Mouse (Mus musculus) ES-Bruce4 (cell line): ENCODE data around the gene Syn2. TPM values are rescaled to one million over a fixed set of nuclear protein-coding genes. Genes with fewer than 3 reads are reported as not detected.

Source experiments
- H3K27ac ChIP-seq: 2 replicates; pipeline ENCODE4 v1.5.1; 2012; ENCODE audit warnings: low read length, inconsistent platforms; ENCODE audit not compliant: insufficient read depth
- H3K27me3 ChIP-seq: 2 replicates; pipeline ENCODE4 v1.6.1; 2012; ENCODE audit warnings: mild to moderate bottlenecking, low read length, inconsistent platforms; ENCODE audit not compliant: control insufficient read depth, poor library complexity, insufficient read depth, severe bottlenecking
- H3K36me3 ChIP-seq: 2 replicates; pipeline ENCODE4 v1.6.1; 2012; ENCODE audit warnings: inconsistent platforms, mild to moderate bottlenecking, low read length, moderate library complexity; ENCODE audit not compliant: control insufficient read depth, poor library complexity, insufficient read depth, severe bottlenecking
- H3K4me1 ChIP-seq: one replicate; pipeline ENCODE4 v1.8.1; 2011; ENCODE audit warnings: low read length; ENCODE audit not compliant: control insufficient read depth, insufficient read depth
- H3K4me3 ChIP-seq: 2 replicates; pipeline ENCODE4 v1.5.1; 2011; ENCODE audit warnings: low read depth, mild to moderate bottlenecking, low read length
- H3K9ac ChIP-seq: 2 replicates; pipeline ENCODE4 v1.6.1; 2012; ENCODE audit warnings: low read depth, mild to moderate bottlenecking, inconsistent platforms; ENCODE audit not compliant: poor library complexity, severe bottlenecking
- H3K9me3 ChIP-seq: replicated peaks from 2 replicates; pipeline ENCODE4 v1.6.1; 2012; ENCODE audit warnings: mild to moderate bottlenecking, low read length, inconsistent platforms; ENCODE audit not compliant: control insufficient read depth, poor library complexity, insufficient read depth, severe bottlenecking
- CTCF ChIP-seq: IDR thresholded peaks from one replicate; pipeline ENCODE4 v1.8.1; 2011; ENCODE audit warnings: low read depth, low read length
- EP300 ChIP-seq: IDR thresholded peaks from 2 replicates; pipeline ENCODE4 v1.6.1; 2011; ENCODE audit warnings: low read depth, low read length; ENCODE audit not compliant: insufficient read depth
- POLR2A ChIP-seq: IDR thresholded peaks from one replicate; pipeline ENCODE4 v1.8.1; 2011; ENCODE audit warnings: low read length; ENCODE audit not compliant: insufficient read depth
- polyA plus RNA-seq: library from polyadenylated mRNA; stranded (reverse); fragments of >200 nt; gene quantifications from 2 replicates; pipeline ENCODE4 v1.2.4, GENCODE M21; 2011; ENCODE audit warnings: low read depth; ENCODE audit not compliant: missing spikeins, insufficient read depth, insufficient read length

Syn2 gene
- polyA plus RNA-seq, 1 experiment, result 0.55 TPM

- TF ChIP-seq EP300 (no peak), CTCF (no peak), POLR2A (no peak)
These were observed 156.4 kb downstream of the Syn2 start for GRCm38 (mm10) chr6:115291068-115291467.

GRCm38 (mm10) chr6:115291823-115292222 lies 157.1 kb downstream of the Syn2 start:
- TF ChIP-seq POLR2A, result no peak
- TF ChIP-seq EP300, result no peak
- no peak for TF ChIP-seq CTCF

More at GRCm38 (mm10) chr6:115291068-115291467, 156.4 kb downstream of the Syn2 start:
- Histone ChIP-seq H3K9ac (no peak overlapping the region), H3K4me1 (no peaks in the 10 kb centered on the region), H3K36me3 (no peaks in the 10 kb centered on the region), H3K27me3 (no peaks in the 10 kb centered on the region), H3K9me3 (no peaks in the 10 kb centered on the region), H3K4me3 (no peak overlapping the region), H3K27ac (no peak overlapping the region)

DNA sequence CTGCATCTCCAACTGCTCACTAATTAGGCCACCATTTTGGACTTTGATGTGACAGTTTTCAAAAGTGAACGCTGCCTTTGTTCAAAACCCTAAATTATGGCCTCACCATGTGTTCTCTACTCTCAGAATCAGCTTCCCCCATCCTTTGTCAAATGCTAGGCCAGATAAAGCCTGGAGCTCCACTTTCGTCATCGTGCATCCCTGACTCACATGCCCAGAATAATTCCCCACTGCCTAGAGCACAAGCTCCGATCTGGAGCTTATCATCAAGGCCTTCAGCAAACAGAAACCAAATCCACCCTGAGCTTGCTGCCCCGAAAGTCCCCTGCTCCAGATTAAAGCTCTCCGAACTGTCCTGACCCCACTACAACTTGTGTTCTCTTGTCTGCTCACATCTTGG lies 157.9 kb downstream of the Syn2 start:
- Histone ChIP-seq H3K9ac (no peak overlapping the region), H3K9me3 (no peaks in the 10 kb centered on the region), H3K36me3 (no peaks in the 10 kb centered on the region), H3K4me3 (no peak overlapping the region), H3K4me1 (no peaks in the 10 kb centered on the region), H3K27me3 (no peaks in the 10 kb centered on the region; the same call in 1 of the 2 replicates), H3K27ac (no peak overlapping the region)
- TF ChIP-seq EP300, result no peak

More at GRCm38 (mm10) chr6:115291823-115292222, 157.1 kb downstream of the Syn2 start:
- Histone ChIP-seq H3K9ac (no peak overlapping the region), H3K27ac (no peak overlapping the region), H3K4me1 (no peaks in the 10 kb centered on the region), H3K27me3 (no peaks in the 10 kb centered on the region; the same call in 1 of the 2 replicates), H3K9me3 (no peaks in the 10 kb centered on the region), H3K4me3 (no peak overlapping the region), H3K36me3 (no peaks in the 10 kb centered on the region)

DNA sequence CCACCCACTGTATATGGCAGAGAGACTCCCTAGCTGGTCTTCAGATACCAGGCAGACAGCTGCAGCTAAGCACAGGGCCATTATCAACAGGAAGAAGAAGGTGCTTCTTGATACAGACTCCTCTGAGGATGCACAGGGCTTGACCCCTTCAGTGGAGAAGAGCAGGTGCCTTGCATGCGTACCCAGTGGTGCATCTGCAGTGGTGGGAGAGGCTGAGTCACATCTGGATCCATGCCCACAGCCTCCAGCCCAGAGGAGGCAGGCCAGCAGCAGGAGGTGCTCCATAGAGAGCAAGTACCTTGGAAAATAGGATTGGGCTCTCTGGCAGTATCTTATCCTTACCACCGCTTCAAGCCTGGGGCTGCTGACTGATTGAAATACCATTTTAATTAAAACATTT lies 159.2 kb downstream of the Syn2 start:
- Histone ChIP-seq H3K36me3 (no peaks in the 10 kb centered on the region), H3K9me3 (no peaks in the 10 kb centered on the region), H3K27ac (no peak overlapping the region), H3K4me3 (no peak overlapping the region), H3K27me3 (no peaks in the 10 kb centered on the region; the same call in 1 of the 2 replicates), H3K9ac (no peak overlapping the region), H3K4me1 (no peaks in the 10 kb centered on the region)
- no peak for TF ChIP-seq EP300

GRCm38 (mm10) chr6:115307134-115307533 lies 172.4 kb downstream of the Syn2 start:
- no peak overlapping the region for H3K9ac ChIP-seq
- no peaks in the 10 kb centered on the region for H3K9me3 ChIP-seq
- no peak overlapping the region for H3K4me3 ChIP-seq
- no peaks in the 10 kb centered on the region for H3K4me1 ChIP-seq
- H3K27me3 ChIP-seq, result no peaks in the 10 kb centered on the region
- H3K27ac ChIP-seq, result no peak overlapping the region
- H3K36me3 ChIP-seq, result no peaks in the 10 kb centered on the region
- TF ChIP-seq POLR2A (no peak), EP300 (no peak)

GRCm38 (mm10) chr6:115312780-115313179 lies 178.1 kb downstream of the Syn2 start:
- no peaks in the 10 kb centered on the region for H3K36me3 ChIP-seq
- no peaks in the 10 kb centered on the region for H3K9me3 ChIP-seq
- TF ChIP-seq EP300 (no peak), CTCF (no peak), POLR2A (no peak)
- H3K4me3 ChIP-seq, result no peak overlapping the region
- no peaks in the 10 kb centered on the region for H3K4me1 ChIP-seq
- no peaks in the 10 kb centered on the region for H3K27me3 ChIP-seq
- H3K27ac ChIP-seq, result no peak overlapping the region
- no peak overlapping the region for H3K9ac ChIP-seq
